Mouse (Mus musculus) midbrain, embryonic 14.5 days (tissue): ENCODE results near the gene Arid1b. TPM values are rescaled to one million over a fixed set of nuclear protein-coding genes. Genes with fewer than 3 reads are reported as not detected.

Experiments used
- ATAC-seq: fragments of 200-750 bp; cut with Nextera tagmentation; 2 replicates; pipeline ENCODE4 v1.8.0; 2017; ENCODE audit warnings: moderate number of reproducible peaks, moderate library complexity; ENCODE audit not compliant: low FRiP score, low TSS enrichment
- DNase-seq: peaks from one replicate; pipeline ENCODE4 v3.0.0-alpha.2; 2015
- H3K27ac ChIP-seq: fragments of 300-500 bp; sonication (generic); replicated peaks from 2 replicates; pipeline ENCODE4 v1.5.1; 2014; ENCODE audit warnings: mild to moderate bottlenecking, low read depth, low read length, moderate library complexity
- H3K27me3 ChIP-seq: fragments of 300-500 bp; sonication (generic); 2 replicates; pipeline ENCODE4 v1.6.1; 2014; ENCODE audit warnings: low read length, control low read depth, mixed read lengths; ENCODE audit not compliant: control insufficient read depth, insufficient read depth
- H3K36me3 ChIP-seq: fragments of 300-500 bp; sonication (generic); 2 replicates; pipeline ENCODE4 v1.6.1; 2014; ENCODE audit warnings: low read length, control low read depth; ENCODE audit not compliant: control insufficient read depth, insufficient read depth
- H3K4me1 ChIP-seq: fragments of 300-500 bp; sonication (generic); 2 replicates; pipeline ENCODE4 v1.6.1; 2014; ENCODE audit warnings: mild to moderate bottlenecking, antibody characterized with exemption, low read length, control low read depth; ENCODE audit not compliant: control insufficient read depth, insufficient read depth
- H3K4me2 ChIP-seq: fragments of 300-500 bp; sonication (generic); 2 replicates; pipeline ENCODE4 v1.6.1; 2014; ENCODE audit warnings: mild to moderate bottlenecking, low read length, moderate library complexity
- H3K4me3 ChIP-seq: fragments of 300-500 bp; sonication (generic); replicated peaks from 2 replicates; pipeline ENCODE4 v1.5.1; 2014; ENCODE audit warnings: low read depth, low read length
- H3K9ac ChIP-seq: fragments of 300-500 bp; sonication (generic); replicated peaks from 2 replicates; pipeline ENCODE4 v1.6.1; 2014; ENCODE audit warnings: mild to moderate bottlenecking, low read length, moderate library complexity
- H3K9me3 ChIP-seq: fragments of 300-500 bp; sonication (generic); 2 replicates; pipeline ENCODE4 v1.6.1; 2016; ENCODE audit warnings: low read length, control low read depth, mixed read lengths; ENCODE audit not compliant: control insufficient read depth
- WGBS: fragments of 180-500 bp; shearing (Covaris S2); extraction: QIAGEN DNeasy Blood & Tissue Kit; methylation state at CpG from one replicate; pipeline ENCODE4 v1.1.7; 2014; 5-methylcytosine and 5-hydroxymethylcytosine counted together
- polyA plus RNA-seq: library from polyadenylated mRNA; unstranded; fragments of >200 nt; fragmentation: Nextera tagmentation; extraction: Ambion mirVana; gene quantifications from 2 replicates; pipeline ENCODE4 v1.2.1, GENCODE M21; 2014

The Arid1b gene
- polyA plus RNA-seq, 1 experiment from 2014 or later = 23.8 TPM

GRCm38 (mm10) chr17:5248957-5249656 lies 255.0 kb downstream of the Arid1b start:
- ATAC-seq = no peak
- Histone ChIP-seq H3K4me1 (peaks cover 4% of the 10 kb centered on the region; the same call in 1 of the 2 replicates), H3K27ac (no peak overlapping the region), H3K9ac (no peak overlapping the region), H3K4me2 (no peak overlapping the region), H3K36me3 (peaks cover 3% of the 10 kb centered on the region; the same call in 1 of the 2 replicates), H3K9me3 (no peaks in the 10 kb centered on the region), H3K4me3 (no peak overlapping the region), H3K27me3 (no peaks in the 10 kb centered on the region)
- no peak for DNase-seq
- 81% methylated on average over 17 of the region's 17 CpGs for WGBS

- DNase-seq = no peak
- 83% methylated on average over 9 of the region's 9 CpGs for WGBS
- H3K27ac ChIP-seq = 0 out of 2 replicates have a peak overlapping the region, but pooled peaks have one; percentile 14
- peaks cover 3% of the 10 kb centered on the region; the same call in 1 of the 2 replicates for H3K36me3 ChIP-seq
- H3K4me1 ChIP-seq = peaks cover 10% of the 10 kb centered on the region
- H3K9ac ChIP-seq = no peak overlapping the region
- no peak overlapping the region for H3K4me3 ChIP-seq
- ATAC-seq = no peak
- no peak overlapping the region for H3K4me2 ChIP-seq
- H3K27me3 ChIP-seq = no peaks in the 10 kb centered on the region
- H3K9me3 ChIP-seq = no peaks in the 10 kb centered on the region
Observed at GRCm38 (mm10) chr17:5249681-5250180, 255.6 kb downstream of the Arid1b start.

DNA sequence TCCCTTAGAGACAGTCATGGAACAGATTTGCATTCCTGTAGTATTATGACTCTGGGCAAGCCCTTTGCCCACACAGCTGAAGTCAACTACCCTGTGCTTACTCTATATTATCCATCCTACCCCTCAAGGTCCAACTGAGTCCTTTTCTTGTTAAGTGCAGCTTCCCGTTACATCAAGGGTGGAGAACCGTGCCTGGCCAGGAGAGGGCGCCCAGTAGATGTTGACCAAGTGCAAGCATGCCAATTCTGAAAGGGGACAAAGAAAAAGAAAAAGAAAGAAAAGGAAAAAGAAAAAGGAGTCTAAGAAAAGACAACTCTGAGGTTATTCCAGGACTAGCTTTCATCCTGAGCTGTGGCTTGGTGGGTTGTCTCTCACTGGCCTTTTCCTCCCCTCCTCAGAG lies 258.3 kb downstream of the Arid1b start:
- no peak overlapping the region for H3K4me2 ChIP-seq
- ATAC-seq (no peak), DNase-seq (peak; percentile 78)
- peaks cover 11% of the 10 kb centered on the region for H3K4me1 ChIP-seq
- no peak overlapping the region for H3K4me3 ChIP-seq
- H3K27ac ChIP-seq = no peak overlapping the region
- H3K9me3 ChIP-seq = no peaks in the 10 kb centered on the region
- WGBS = 22% methylated on average over 3 of the region's 3 CpGs
- H3K36me3 ChIP-seq = no peaks in the 10 kb centered on the region
- H3K9ac ChIP-seq = no peak overlapping the region
- H3K27me3 ChIP-seq = no peaks in the 10 kb centered on the region

- Histone ChIP-seq H3K9me3 (no peaks in the 10 kb centered on the region), H3K9ac (peak overlapping the region; percentile 31; the same call in 1 of the 2 replicates), H3K4me2 (no peak overlapping the region), H3K36me3 (no peaks in the 10 kb centered on the region), H3K27me3 (no peaks in the 10 kb centered on the region), H3K27ac (peak overlapping the region; percentile 49; the same call in 1 of the 2 replicates), H3K4me1 (peaks cover 11% of the 10 kb centered on the region), H3K4me3 (no peak overlapping the region)
- DNase-seq (peak; percentile 44), ATAC-seq (no peak)
- WGBS = 40% methylated on average over 16 of the region's 16 CpGs
Observed at GRCm38 (mm10) chr17:5254717-5255617, 260.8 kb downstream of the Arid1b start.

DNA sequence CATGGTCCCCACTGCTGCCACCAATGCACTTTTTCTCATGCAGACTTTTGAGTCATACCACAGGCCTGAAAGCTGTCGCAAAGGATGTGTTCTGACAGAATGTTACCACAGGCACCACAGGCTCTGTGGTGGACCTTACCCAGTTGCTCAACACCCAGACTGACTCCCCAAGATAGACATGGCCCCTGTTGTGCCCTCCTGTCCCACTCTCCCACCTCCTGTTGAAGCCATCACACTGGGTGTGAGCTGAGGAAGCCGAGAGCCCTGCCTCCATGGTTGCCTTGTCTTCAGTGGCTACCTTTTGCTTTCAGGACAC lies 261.4 kb downstream of the Arid1b start:
- peaks cover 11% of the 10 kb centered on the region for H3K4me1 ChIP-seq
- no peaks in the 10 kb centered on the region for H3K36me3 ChIP-seq
- H3K9ac ChIP-seq = 0 out of 2 replicates have a peak overlapping the region, but pooled peaks have one; percentile 9
- no peaks in the 10 kb centered on the region for H3K27me3 ChIP-seq
- no peak for ATAC-seq
- no peak overlapping the region for H3K4me2 ChIP-seq
- no peak overlapping the region for H3K4me3 ChIP-seq
- WGBS = 85% methylated on average over 2 of the region's 2 CpGs
- no peaks in the 10 kb centered on the region for H3K9me3 ChIP-seq
- no peak for DNase-seq
- no peak overlapping the region for H3K27ac ChIP-seq

DNA sequence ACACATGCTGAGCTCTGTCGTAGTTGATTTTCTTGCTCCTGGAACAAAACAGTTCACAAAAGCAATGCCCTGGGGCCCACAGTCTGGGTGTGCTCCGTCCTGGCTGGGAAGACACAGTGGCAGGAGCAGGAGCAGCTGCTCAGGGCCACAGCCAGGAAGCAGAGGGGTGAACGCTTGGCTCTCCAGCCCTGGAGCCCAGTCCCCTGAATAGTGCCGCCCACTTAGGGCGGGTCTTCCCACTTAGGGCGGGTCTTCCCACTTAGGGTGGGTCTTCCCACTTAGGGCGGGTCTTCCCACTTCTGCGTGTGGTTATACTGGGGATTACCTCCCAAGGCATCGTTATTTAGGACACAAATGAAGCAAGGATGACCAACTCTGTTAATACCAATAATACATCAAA lies 264.8 kb downstream of the Arid1b start:
- ATAC-seq = no peak

GRCm38 (mm10) chr17:5261131-5261651 lies 267.1 kb downstream of the Arid1b start:
- 87% methylated on average over 8 of the region's 8 CpGs for WGBS
- peaks cover 11% of the 10 kb centered on the region; the same call in 1 of the 2 replicates for H3K36me3 ChIP-seq
- no peak overlapping the region for H3K27ac ChIP-seq
- H3K4me2 ChIP-seq = no peak overlapping the region
- no peak overlapping the region for H3K9ac ChIP-seq
- no peaks in the 10 kb centered on the region for H3K9me3 ChIP-seq
- no peak overlapping the region for H3K4me3 ChIP-seq
- DNase-seq (no peak), ATAC-seq (no peak)
- H3K4me1 ChIP-seq = peaks cover 10% of the 10 kb centered on the region; the same call in 1 of the 2 replicates
- H3K27me3 ChIP-seq = no peaks in the 10 kb centered on the region

More for the DNA sequence above, 264.8 kb downstream of the Arid1b start:
- Histone ChIP-seq H3K9me3 (no peaks in the 10 kb centered on the region), H3K4me1 (peaks cover 17% of the 10 kb centered on the region), H3K4me2 (no peak overlapping the region), H3K4me3 (no peak overlapping the region), H3K27ac (no peak overlapping the region), H3K9ac (no peak overlapping the region), H3K27me3 (no peaks in the 10 kb centered on the region), H3K36me3 (peaks cover 3% of the 10 kb centered on the region; the same call in 1 of the 2 replicates)
- DNase-seq = no peak
- 64% methylated on average over 9 of the region's 9 CpGs for WGBS

DNA sequence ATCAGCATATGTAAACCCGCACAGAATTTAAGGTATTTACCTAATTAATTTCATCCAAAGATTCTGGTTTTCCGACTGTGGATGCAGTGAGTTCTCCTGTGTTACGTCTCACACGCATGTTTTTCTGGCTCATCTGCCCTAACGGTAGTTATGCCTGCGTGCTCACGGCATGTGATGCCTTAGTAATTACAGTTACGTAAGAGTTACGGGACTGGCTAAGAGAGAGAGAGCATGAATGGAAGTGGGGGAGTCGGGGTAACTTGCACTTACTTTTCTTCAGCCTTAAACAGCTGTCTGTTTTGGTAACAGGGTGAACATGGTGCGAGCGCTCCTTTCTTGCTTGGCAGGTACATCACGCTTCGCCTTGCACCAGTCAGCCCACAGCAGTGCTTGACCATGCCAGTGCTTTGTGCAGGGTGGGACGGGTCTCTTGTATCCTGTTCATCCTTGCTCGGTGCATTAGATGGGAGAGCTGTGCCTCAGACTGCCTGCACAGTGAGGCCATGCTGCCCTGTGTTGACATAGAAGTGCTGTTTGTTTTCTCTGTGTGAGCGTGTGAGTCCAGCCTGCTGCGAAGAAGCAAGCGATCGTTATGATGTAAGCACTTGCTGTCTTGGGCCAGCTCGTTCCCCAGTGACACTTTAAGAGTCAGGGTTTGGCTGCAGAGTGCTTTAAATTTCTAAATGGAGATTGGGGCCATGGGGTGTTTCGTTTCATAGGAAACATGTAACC lies 267.9 kb downstream of the Arid1b start:
- Histone ChIP-seq H3K4me3 (no peak overlapping the region), H3K4me1 (peaks cover 11% of the 10 kb centered on the region; the same call in 1 of the 2 replicates), H3K27me3 (no peaks in the 10 kb centered on the region), H3K36me3 (peaks cover 12% of the 10 kb centered on the region; the same call in 1 of the 2 replicates), H3K27ac (no peak overlapping the region), H3K9me3 (no peaks in the 10 kb centered on the region), H3K9ac (no peak overlapping the region), H3K4me2 (no peak overlapping the region)
- DNase-seq (no peak), ATAC-seq (no peak)
- WGBS = 82% methylated on average over 22 of the region's 22 CpGs
